Mouse (Mus musculus): ENCODE measurements at regions not wholly inside any gene's neighbourhood (a gene's known extent, or its start where the extent isn't known, plus 50 kb on each side); places are given as distances from the start of the nearest gene placed in this dataset.

DNA sequence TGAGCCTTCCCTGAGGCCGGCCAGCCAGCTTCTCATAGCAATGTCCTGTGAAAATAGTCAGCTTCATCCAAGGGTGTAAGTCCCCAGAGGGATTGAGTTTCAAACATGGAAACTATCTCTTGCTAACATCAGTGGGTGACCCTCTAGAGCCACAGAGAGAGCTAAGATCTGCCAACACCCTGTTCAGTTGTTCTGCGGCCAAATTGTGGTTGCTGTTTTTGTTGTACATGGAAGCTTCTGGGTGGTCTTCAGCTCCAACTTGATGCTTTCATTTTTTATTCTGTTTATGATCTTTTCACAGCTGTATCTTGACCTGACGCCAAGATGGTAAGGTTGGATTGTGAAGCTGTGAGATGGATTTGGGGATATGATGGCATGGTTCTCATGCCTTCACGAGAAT lies 214.0 kb upstream of the Igfbp3 start:
- Histone ChIP-seq H3K27ac (replicated peaks; ENCODE audit: low read depth, low read length) (no peak overlapping the region), H3K4me2 (replicated peaks; ENCODE audit: low read depth, low read length, severe bottlenecking) (no peak overlapping the region), H3K4me3 (replicated peaks; ENCODE audit: low read length) (no peak overlapping the region), H3K36me3 (ENCODE audit: control insufficient read depth, insufficient read depth, low read length) (no peaks in the 10 kb centered on the region), H3K4me1 (ENCODE audit: control insufficient read depth, insufficient read depth, low read length) (0 out of 2 replicates have a peak, but pooled peaks cover 3% of the 10 kb centered on the region), H3K9me3 (ENCODE audit: control insufficient read depth, low read length) (no peaks in the 10 kb centered on the region), H3K9ac (ENCODE audit: low read depth, low read length, severe bottlenecking) (no peak overlapping the region), H3K27me3 (ENCODE audit: control insufficient read depth, insufficient read depth, low read length) (no peaks in the 10 kb centered on the region)
- no peak for DNase-seq (ENCODE audit: low spot score)
- WGBS = 82% methylated on average over 4 of the region's 4 CpGs
- ATAC-seq (ENCODE audit: low FRiP score, low read depth) = no peak
- no peak for TF ChIP-seq POLR2A (IDR thresholded peaks at IDR 0.05; ENCODE audit: borderline replicate concordance, extremely low read depth, insufficient read depth, insufficient read length)

DNA sequence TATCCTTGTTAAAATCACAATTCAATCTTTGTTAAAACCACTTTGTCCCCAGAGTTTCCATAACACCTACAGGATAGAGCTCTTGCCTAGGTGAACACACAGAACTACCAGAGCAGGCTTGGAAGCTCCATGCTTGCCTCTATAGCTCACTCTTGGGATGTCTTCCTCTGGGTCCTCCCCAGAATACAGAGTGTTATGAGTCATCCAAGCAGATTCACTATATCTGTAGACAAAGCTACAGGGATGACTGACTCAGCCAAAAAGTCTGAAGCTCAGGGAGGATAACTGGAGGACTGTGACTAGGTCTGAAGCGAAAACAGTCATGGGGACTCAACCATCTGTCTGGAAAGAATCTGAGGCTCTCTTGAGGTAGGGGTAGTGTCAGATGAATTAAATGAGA lies 211.5 kb upstream of the Igfbp3 start:
- 0 out of 2 replicates have a peak, but pooled peaks cover 3% of the 10 kb centered on the region for H3K4me1 ChIP-seq (ENCODE audit: control insufficient read depth, insufficient read depth, low read length)
- H3K9ac ChIP-seq (ENCODE audit: low read depth, low read length, severe bottlenecking) = no peak overlapping the region
- no peaks in the 10 kb centered on the region for H3K9me3 ChIP-seq (ENCODE audit: control insufficient read depth, low read length)
- DNase-seq (ENCODE audit: low spot score) (no peak), ATAC-seq (ENCODE audit: low FRiP score, low read depth) (no peak)
- TF ChIP-seq POLR2A (IDR thresholded peaks at IDR 0.05; ENCODE audit: borderline replicate concordance, extremely low read depth, insufficient read depth, insufficient read length) = no peak
- H3K36me3 ChIP-seq (ENCODE audit: control insufficient read depth, insufficient read depth, low read length) = no peaks in the 10 kb centered on the region
- H3K4me3 ChIP-seq (replicated peaks; ENCODE audit: low read length) = no peak overlapping the region
- no peak overlapping the region for H3K27ac ChIP-seq (replicated peaks; ENCODE audit: low read depth, low read length)
- no peak overlapping the region for H3K4me2 ChIP-seq (replicated peaks; ENCODE audit: low read depth, low read length, severe bottlenecking)
- no peaks in the 10 kb centered on the region for H3K27me3 ChIP-seq (ENCODE audit: control insufficient read depth, insufficient read depth, low read length)
- WGBS = 91% methylated on average over 1 of the region's 1 CpGs

DNA sequence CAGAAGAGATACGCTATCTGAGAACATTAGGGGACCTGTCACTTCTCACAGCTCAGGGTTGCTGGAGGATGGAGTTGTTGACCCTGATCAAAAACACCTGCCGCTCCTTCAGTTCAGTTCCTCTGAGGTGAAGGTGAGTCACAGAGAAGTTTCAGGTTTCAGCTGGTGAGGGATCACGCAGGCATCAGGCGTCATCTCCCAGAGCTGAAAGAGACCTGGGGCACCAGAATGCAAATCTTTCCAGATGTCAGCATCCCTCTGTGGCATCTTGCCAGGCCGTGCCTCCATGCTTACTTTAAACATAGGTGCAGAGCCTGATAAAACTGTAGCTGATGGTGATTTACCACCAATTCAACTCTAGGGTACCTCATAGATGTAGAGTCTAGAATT lies 210.4 kb upstream of the Igfbp3 start:
- no peak for TF ChIP-seq POLR2A (IDR thresholded peaks at IDR 0.05; ENCODE audit: borderline replicate concordance, extremely low read depth, insufficient read depth, insufficient read length)
- WGBS = 34% methylated on average over 5 of the region's 5 CpGs
- H3K27ac ChIP-seq (replicated peaks; ENCODE audit: low read depth, low read length) = no peak overlapping the region
- no peaks in the 10 kb centered on the region for H3K9me3 ChIP-seq (ENCODE audit: control insufficient read depth, low read length)
- DNase-seq (ENCODE audit: low spot score) (no peak), ATAC-seq (ENCODE audit: low FRiP score, low read depth) (no peak)
- 0 out of 2 replicates have a peak, but pooled peaks cover 3% of the 10 kb centered on the region for H3K4me1 ChIP-seq (ENCODE audit: control insufficient read depth, insufficient read depth, low read length)
- H3K9ac ChIP-seq (ENCODE audit: low read depth, low read length, severe bottlenecking) = no peak overlapping the region
- H3K27me3 ChIP-seq (ENCODE audit: control insufficient read depth, insufficient read depth, low read length) = no peaks in the 10 kb centered on the region
- H3K4me2 ChIP-seq (replicated peaks; ENCODE audit: low read depth, low read length, severe bottlenecking) = no peak overlapping the region
- no peak overlapping the region for H3K4me3 ChIP-seq (replicated peaks; ENCODE audit: low read length)
- H3K36me3 ChIP-seq (ENCODE audit: control insufficient read depth, insufficient read depth, low read length) = no peaks in the 10 kb centered on the region

DNA sequence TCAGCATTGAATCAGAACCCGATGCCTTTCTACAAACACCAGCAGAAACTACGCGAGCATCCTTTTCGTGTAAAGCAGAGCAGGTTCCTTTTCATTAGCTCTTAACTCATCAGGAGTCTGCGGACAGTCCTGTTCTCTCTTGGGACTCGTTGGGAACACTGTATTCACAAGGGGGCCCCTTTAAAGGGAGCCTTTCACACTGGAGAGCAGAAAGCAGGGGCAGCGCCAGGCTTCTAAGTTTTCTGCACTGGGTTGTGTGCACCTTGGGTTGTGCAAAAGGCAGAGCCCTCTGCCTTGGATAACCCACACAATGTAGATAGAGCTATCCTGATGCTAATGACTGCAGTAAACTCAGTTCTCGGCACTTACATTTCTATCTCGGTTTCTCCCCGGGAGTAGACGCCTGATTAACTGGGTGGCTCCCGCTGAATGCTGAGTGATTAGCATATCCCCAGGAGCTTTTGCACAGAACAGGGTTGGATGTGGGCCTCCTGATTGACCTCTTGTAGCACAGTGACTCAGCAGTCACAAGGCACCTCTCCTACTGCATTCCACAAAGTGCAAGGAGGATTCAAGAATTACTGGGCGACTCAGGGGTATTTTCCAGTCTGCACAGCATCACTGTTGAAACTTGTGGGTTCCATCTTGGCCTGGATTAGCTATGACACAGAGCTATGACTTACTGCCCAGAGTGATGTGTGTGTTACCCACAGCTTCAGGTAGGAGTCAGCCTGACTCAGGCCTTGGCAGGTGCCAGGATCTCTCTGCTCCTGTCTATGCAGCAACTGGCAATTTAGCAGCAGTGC lies 209.8 kb upstream of the Igfbp3 start:
- H3K4me2 ChIP-seq (replicated peaks; ENCODE audit: low read depth, low read length, severe bottlenecking) = no peak overlapping the region
- 17% methylated on average over 13 of the region's 13 CpGs for WGBS

DNA sequence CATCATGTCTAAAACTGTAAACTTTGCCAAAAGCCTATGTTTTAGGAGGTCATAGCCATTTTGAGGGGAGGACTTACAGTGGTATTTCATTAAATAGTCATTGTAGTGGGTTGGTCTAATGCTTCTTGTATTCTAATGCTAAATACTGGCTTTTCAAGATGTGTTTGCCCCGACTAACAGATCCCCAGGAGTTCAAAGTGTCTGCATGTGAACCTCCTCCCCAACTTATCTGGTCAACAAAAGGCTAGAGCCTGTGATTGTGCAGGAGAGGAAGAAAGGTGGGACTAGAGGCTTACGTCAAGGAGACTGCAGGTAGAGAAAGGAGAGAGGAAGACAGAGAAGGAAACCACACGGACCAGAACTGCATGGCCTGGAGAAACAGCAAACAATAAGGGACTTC lies 198.9 kb upstream of the Igfbp3 start:
- ATAC-seq (ENCODE audit: low FRiP score, low read depth) (no peak), DNase-seq (ENCODE audit: low spot score) (no peak)
- H3K27me3 ChIP-seq (ENCODE audit: control insufficient read depth, insufficient read depth, low read length) = no peaks in the 10 kb centered on the region
- H3K4me1 ChIP-seq (ENCODE audit: control insufficient read depth, insufficient read depth, low read length) = no peaks in the 10 kb centered on the region
- 76% methylated on average over 3 of the region's 3 CpGs for WGBS
- no peak overlapping the region for H3K4me2 ChIP-seq (replicated peaks; ENCODE audit: low read depth, low read length, severe bottlenecking)
- H3K9ac ChIP-seq (ENCODE audit: low read depth, low read length, severe bottlenecking) = no peak overlapping the region
- no peak overlapping the region for H3K4me3 ChIP-seq (replicated peaks; ENCODE audit: low read length)
- no peaks in the 10 kb centered on the region for H3K36me3 ChIP-seq (ENCODE audit: control insufficient read depth, insufficient read depth, low read length)
- TF ChIP-seq POLR2A (IDR thresholded peaks at IDR 0.05; ENCODE audit: borderline replicate concordance, extremely low read depth, insufficient read depth, insufficient read length) = no peak
- no peaks in the 10 kb centered on the region for H3K9me3 ChIP-seq (ENCODE audit: control insufficient read depth, low read length)
- H3K27ac ChIP-seq (replicated peaks; ENCODE audit: low read depth, low read length) = no peak overlapping the region

More for the DNA sequence above, 209.8 kb upstream of the Igfbp3 start:
- ATAC-seq (ENCODE audit: low FRiP score, low read depth) (0 out of 2 replicates have a peak, but pooled peaks have one; percentile 26), DNase-seq (ENCODE audit: low spot score) (no peak)
- no peak overlapping the region for H3K9ac ChIP-seq (ENCODE audit: low read depth, low read length, severe bottlenecking)
- no peaks in the 10 kb centered on the region for H3K27me3 ChIP-seq (ENCODE audit: control insufficient read depth, insufficient read depth, low read length)
- TF ChIP-seq POLR2A (IDR thresholded peaks at IDR 0.05; ENCODE audit: borderline replicate concordance, extremely low read depth, insufficient read depth, insufficient read length) = no peak
- no peaks in the 10 kb centered on the region for H3K9me3 ChIP-seq (ENCODE audit: control insufficient read depth, low read length)
- no peak overlapping the region for H3K27ac ChIP-seq (replicated peaks; ENCODE audit: low read depth, low read length)
- no peak overlapping the region for H3K4me3 ChIP-seq (replicated peaks; ENCODE audit: low read length)
- 0 out of 2 replicates have a peak, but pooled peaks cover 3% of the 10 kb centered on the region for H3K4me1 ChIP-seq (ENCODE audit: control insufficient read depth, insufficient read depth, low read length)
- no peaks in the 10 kb centered on the region for H3K36me3 ChIP-seq (ENCODE audit: control insufficient read depth, insufficient read depth, low read length)
